Mouse (Mus musculus): ENCODE data around the gene Btrc.

DNA sequence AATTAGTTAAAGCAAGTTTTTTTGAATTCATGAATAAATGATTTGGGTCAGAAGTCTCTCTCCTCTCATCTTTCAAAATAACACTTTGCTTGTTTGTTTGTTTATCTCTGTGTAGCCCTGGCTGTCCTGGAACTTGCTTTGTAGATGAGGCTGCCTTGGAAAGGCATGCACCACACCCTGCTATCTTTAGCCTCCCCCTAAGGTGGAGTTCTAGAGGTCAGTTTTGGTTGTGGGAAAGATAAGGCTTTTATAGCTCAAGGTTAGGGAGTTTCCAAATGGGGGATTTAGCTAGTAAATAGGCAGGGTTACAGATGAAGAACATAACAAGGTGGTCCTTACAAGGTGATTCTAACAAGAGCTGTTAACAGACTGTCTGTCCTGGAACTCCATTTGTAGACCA is 3.0 kb upstream of the Btrc start:
- TF ChIP-seq CTCF (IDR thresholded peaks at IDR 0.05; ENCODE audit: borderline replicate concordance, insufficient read depth, low read depth, low read length): no peak
- no peak for TF ChIP-seq POLR2A (IDR thresholded peaks at IDR 0.05; ENCODE audit: borderline replicate concordance, insufficient read depth, low read length)

Data from cerebellum, adult 2 months (tissue).